Mouse (Mus musculus) retina, embryonic 14.5 days (tissue): ENCODE measurements at regions not wholly inside any gene's neighbourhood (a gene's known extent, or its start where the extent isn't known, plus 50 kb on each side); places are given as distances from the start of the nearest gene placed in this dataset.

ENCODE experiments used
- DNase-seq: peaks from one replicate; pipeline ENCODE4 v3.0.0-alpha.2; 2015; ENCODE audit warnings: low spot score

DNA sequence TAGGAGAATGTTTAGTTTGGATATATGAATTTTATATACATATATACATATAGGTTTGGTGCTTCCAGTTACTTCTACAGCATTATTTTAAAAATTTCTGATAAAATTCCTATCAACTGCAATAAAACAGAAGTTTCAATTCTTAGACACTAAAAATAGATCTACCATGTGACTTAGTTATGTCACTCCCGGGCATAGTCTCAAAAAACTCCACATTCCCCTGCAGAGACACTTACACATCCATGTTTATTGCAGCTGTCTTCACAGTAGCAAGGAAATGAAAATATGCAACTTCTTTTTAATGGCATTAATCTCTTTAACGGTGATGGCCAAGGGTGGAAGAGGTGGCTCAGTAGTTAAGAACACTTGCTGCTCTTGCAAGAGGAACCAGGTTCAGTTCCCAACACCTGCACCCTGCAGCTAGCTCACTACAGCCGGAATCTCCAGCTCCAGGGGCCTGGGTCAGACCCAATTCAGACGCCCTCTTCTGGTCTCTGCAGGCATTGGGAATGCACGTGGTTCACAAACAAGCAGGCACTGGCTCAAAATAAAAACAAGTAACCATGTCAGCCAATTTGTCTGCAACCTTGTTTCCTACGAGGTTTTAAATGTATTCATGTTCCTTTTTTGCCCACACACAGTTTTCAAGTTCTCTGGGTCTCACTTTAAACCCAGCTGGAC, 204.4 kb downstream of the Adra2a start:
- peak; percentile 26 for DNase-seq

- DNase-seq = no peak
These were observed 208.3 kb downstream of the Adra2a start for GRCm38 (mm10) chr19:54252145-54252664.

GRCm38 (mm10) chr19:54257889-54258288, 213.9 kb downstream of the Adra2a start:
- peak; percentile 13 for DNase-seq

- DNase-seq = peak; percentile 45
These were observed 215.2 kb downstream of the Adra2a start for GRCm38 (mm10) chr19:54259175-54259574.

GRCm38 (mm10) chr19:54277368-54277767, 233.4 kb downstream of the Adra2a start:
- no peak for DNase-seq

GRCm38 (mm10) chr19:54285481-54285880, 241.5 kb downstream of the Adra2a start:
- DNase-seq = peak; percentile 23

DNA sequence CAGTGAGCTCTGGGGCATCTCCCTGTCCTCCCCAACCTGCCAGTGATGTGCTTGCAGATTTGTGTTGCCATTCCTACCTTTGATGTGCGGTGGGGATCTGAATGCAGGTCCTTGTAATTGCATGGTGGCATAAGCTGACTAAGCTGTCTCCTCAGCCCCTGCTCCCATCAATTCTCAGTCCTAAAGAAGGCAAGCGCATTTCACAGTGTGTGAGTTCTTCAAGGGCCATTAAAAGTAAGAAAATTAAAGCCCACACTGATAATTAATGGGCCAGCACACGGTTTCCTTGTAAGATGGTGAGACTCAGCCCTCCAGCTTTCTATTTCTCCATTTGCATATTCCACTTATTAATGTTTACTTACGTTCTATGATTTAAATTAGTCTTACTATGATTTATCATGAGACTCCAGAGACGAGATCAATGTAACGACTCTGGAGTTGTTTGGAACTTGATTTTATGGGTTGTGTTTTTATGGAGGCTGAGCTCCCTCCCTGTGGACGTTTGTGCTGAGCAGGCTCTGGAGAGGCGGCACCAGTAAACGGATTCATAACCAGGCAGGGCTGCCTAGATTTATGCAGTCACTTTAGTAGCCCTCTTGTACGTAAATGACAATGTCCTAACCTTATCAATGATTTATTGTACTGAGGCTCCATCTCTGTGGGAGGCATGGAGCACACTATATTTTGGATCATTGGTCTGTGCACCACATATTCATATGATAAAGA, 253.9 kb downstream of the Adra2a start:
- DNase-seq = no peak

GRCm38 (mm10) chr19:54311289-54311688, 267.3 kb downstream of the Adra2a start:
- DNase-seq = no peak

DNA sequence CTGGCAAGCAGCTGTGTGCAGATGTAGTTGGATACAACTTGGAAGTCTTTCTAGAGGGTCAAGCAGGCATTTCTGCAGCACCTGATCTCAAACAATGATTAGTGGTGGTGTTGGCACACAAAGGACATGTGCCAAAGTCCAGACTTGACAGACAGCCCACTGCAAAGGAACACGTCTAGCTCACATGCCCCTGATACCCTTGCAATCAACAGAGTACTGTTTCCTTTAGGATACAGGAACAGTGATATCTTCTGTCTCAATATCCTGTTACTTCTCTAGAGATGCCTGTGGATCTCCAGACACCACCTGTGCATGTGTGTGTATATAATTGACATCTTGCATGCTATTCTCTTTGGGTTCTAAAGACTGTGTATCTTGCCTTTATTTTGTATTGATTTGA, 267.8 kb downstream of the Adra2a start:
- DNase-seq = no peak

GRCm38 (mm10) chr19:54323276-54323675, 279.3 kb downstream of the Adra2a start:
- DNase-seq = peak; percentile 18

- no peak for DNase-seq
These were observed 281.0 kb downstream of the Adra2a start for GRCm38 (mm10) chr19:54324991-54325390.

- no peak for DNase-seq
These were observed 288.2 kb downstream of the Adra2a start for GRCm38 (mm10) chr19:54332140-54332539.

DNA sequence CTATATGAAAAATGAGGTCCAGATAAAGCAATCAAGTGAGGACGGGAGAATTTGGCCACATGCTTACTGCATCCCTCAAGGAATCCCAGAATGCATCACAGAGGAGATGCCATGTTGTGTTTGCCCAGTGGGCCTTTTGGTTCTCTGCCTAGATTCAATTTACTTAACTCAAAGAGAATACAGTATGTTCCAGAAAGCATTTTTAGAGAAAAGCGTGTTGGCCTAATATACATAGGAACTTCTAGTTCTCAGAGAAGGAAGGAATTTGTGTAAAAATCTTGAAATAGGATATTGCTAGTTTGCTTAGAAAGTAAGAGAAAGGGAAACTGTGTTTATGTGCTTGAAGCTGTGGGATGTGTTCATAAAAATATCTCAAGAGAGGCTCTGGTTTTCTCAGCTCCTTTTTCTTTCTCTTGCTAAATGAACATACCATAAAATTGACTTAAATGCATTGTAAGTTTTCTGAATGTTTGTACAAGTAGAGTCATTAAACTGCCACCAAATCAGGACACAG, 296.9 kb downstream of the Adra2a start:
- no peak for DNase-seq

DNA sequence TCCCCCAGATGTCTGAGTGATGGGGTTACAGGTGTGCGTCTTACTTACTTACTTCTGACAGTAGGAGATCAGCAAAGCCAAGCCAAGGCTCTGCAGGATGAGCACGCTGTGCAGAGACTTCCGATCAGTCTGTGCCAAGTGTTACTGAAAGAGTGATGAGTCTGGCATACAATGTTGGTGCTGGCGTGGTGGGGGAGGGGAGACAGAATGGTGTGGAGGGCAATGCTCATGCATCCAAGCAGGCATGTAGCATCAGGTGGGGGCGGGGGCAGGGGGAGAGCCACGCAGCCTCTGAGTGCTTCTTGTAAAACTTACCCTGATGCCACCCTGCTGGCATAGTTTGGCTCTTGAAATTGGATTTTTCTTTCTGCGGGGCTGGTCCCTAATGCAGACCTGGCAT, 315.8 kb downstream of the Adra2a start:
- DNase-seq = no peak

DNA sequence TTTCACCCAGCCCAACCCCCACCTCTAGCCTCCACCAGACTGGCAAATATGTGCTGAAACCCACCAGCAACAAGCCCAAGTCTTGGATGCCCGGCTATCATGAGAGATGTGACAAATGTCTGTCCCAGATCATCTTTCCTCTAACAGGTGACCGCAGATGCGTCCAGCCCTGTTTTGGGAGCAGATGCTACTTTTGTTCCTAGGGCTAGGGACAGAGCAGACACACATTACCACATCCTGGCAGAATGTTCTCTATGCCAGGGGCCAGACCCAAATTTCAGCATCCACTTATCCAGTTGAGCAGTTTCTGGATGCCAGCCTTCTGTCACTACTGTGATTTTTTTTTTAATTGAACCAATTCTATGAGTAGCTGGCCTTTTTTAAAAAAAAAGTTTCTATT, 316.7 kb downstream of the Adra2a start:
- DNase-seq = no peak

- DNase-seq = no peak
These were observed 341.1 kb downstream of the Adra2a start for GRCm38 (mm10) chr19:54385101-54385500.

DNA sequence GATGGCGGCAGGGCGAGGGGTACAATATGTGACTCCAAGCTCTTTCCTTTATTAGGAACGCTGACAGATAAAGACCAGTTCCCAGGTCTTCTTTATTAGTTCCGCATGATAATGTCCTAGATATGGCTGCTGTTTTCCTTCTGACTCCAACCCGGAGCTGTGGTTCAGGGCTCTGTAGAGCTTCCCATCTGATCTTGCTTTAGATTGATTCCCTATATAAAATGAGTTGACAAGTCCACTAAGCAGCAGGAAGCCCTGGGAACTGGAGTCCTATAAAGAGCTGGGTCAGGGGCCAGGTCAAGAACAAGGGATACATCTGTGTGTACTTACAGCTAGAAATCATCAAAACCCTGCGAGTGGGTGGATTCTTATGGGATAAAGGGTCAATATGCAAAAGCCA, 347.5 kb downstream of the Adra2a start:
- DNase-seq = no peak

- DNase-seq = no peak
These were observed 355.7 kb downstream of the Adra2a start for GRCm38 (mm10) chr19:54399651-54400050.

GRCm38 (mm10) chr19:54407904-54408303, 364.0 kb downstream of the Adra2a start:
- no peak for DNase-seq

DNA sequence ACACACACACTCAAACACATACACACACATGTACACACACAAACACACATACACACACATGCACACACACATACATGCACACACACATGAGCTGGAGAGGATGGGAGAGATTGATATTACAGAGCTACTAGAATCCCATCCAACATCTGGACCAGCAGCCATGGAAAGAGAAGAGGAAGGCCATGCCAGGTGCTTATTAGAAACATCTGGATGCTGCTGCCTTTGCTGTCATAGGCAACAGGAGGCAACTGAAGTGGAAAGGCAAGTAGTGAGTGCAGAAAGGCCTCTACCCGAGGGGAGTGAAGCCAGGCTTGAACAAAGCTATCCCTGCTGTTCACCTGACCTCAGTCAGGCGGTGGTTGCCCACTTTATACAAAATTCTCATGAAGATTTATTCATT, 385.1 kb downstream of the Adra2a start:
- no peak for DNase-seq

GRCm38 (mm10) chr19:54440713-54441112, 396.8 kb downstream of the Adra2a start:
- DNase-seq = no peak

- no peak for DNase-seq
These were observed 416.6 kb downstream of the Adra2a start for GRCm38 (mm10) chr19:54460426-54461170.

DNA sequence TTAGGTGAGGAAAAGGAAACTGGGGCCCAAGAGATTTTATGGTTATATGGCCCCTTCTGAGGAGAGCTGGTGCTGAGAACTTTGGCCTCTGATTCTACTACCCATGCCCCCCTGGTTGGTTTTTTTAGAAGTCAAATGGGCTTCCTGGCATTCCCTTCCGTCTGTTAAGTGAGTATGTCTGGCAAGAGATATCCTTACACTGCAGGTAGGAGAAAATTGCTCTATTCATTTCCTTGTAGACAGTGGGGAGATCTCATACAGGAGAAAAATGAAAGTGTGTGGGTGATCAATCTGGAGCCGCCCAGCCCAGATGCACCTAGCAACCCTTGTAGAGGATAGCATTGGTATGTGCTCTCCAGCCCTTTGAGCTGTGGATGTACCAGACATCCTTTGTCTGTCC, 418.5 kb downstream of the Adra2a start:
- DNase-seq = no peak
